Mouse (Mus musculus) hindbrain, postnatal 0 days (tissue): ENCODE results near the gene Suclg2. TPM values are rescaled to one million over a fixed set of nuclear protein-coding genes. Genes with fewer than 3 reads are reported as not detected.

ENCODE experiments used
- ATAC-seq: fragments of 200-750 bp; cut with Nextera tagmentation; 2 replicates; pipeline ENCODE4 v1.8.0; 2017; ENCODE audit warnings: mild to moderate bottlenecking, moderate TSS enrichment, moderate library complexity
- DNase-seq: peaks from one replicate; pipeline ENCODE4 v3.0.0-alpha.2; 2015; ENCODE audit warnings: low spot score
- H3K27ac ChIP-seq: fragments of 300-500 bp; sonication (generic); 2 replicates; pipeline ENCODE4 v1.5.1; 2014; ENCODE audit warnings: mild to moderate bottlenecking
- H3K27me3 ChIP-seq: fragments of 300-500 bp; sonication (generic); 2 replicates; pipeline ENCODE4 v1.6.1; 2014; ENCODE audit warnings: low read length, mixed read lengths; ENCODE audit not compliant: insufficient read depth
- H3K36me3 ChIP-seq: fragments of 300-500 bp; sonication (generic); 2 replicates; pipeline ENCODE4 v1.6.1; 2014; ENCODE audit warnings: low read length, mixed read lengths; ENCODE audit not compliant: insufficient read depth
- H3K4me1 ChIP-seq: fragments of 300-500 bp; sonication (generic); 2 replicates; pipeline ENCODE4 v1.6.1; 2014; ENCODE audit warnings: antibody characterized with exemption, low read length, mixed read lengths; ENCODE audit not compliant: insufficient read depth
- H3K4me2 ChIP-seq: fragments of 300-500 bp; sonication (generic); 2 replicates; pipeline ENCODE4 v1.6.1; 2014; ENCODE audit warnings: low read depth, mild to moderate bottlenecking, low read length, moderate library complexity, mixed read lengths
- H3K4me3 ChIP-seq: fragments of 300-500 bp; sonication (generic); 2 replicates; pipeline ENCODE4 v1.5.1; 2014; ENCODE audit warnings: low read length
- H3K9ac ChIP-seq: fragments of 300-500 bp; sonication (generic); replicated peaks from 2 replicates; pipeline ENCODE4 v1.6.1; 2014; ENCODE audit warnings: mild to moderate bottlenecking, low read length, moderate library complexity, mixed read lengths
- H3K9me3 ChIP-seq: fragments of 300-500 bp; sonication (generic); 2 replicates; pipeline ENCODE4 v1.6.1; 2016; ENCODE audit warnings: low read length, mixed read lengths
- CTCF ChIP-seq: IDR thresholded peaks from 2 replicates; pipeline ENCODE4 v1.5.1; 2016; ENCODE audit warnings: antibody characterized with exemption, control low read depth, low read depth
- WGBS: fragments of 180-500 bp; shearing (Covaris S2); extraction: QIAGEN DNeasy Blood & Tissue Kit; methylation state at CpG from one replicate; pipeline ENCODE4 v1.1.7; 2014; 5-methylcytosine and 5-hydroxymethylcytosine counted together
- polyA plus RNA-seq: library from polyadenylated mRNA; unstranded; fragments of >200 nt; fragmentation: Nextera tagmentation; extraction: Ambion mirVana; gene quantifications from 2 replicates; pipeline ENCODE4 v1.2.1, GENCODE M21; 2015
- total RNA-seq: library from RNA; depleted of rRNA; stranded (reverse); fragments of >200 nt; gene quantifications from 2 replicates; pipeline ENCODE4 v1.2.3, GENCODE M21; 2014

Gene Suclg2
- total and polyA plus RNA-seq, 2 experiments from 2014 or later: 13.9 to 22.6 TPM

- Histone ChIP-seq H3K9me3 (no peaks in the 10 kb centered on the region), H3K4me3 (no peak overlapping the region), H3K36me3 (no peaks in the 10 kb centered on the region), H3K4me2 (no peak overlapping the region), H3K4me1 (no peaks in the 10 kb centered on the region), H3K27ac (no peak overlapping the region), H3K9ac (no peak overlapping the region), H3K27me3 (no peaks in the 10 kb centered on the region)
- ATAC-seq (no peak), DNase-seq (no peak)
- WGBS: 86% methylated on average over 4 of the region's 4 CpGs
- TF ChIP-seq CTCF: no peak
Measured at GRCm38 (mm10) chr6:95712081-95712480, 6.5 kb downstream of the Suclg2 start.

DNA sequence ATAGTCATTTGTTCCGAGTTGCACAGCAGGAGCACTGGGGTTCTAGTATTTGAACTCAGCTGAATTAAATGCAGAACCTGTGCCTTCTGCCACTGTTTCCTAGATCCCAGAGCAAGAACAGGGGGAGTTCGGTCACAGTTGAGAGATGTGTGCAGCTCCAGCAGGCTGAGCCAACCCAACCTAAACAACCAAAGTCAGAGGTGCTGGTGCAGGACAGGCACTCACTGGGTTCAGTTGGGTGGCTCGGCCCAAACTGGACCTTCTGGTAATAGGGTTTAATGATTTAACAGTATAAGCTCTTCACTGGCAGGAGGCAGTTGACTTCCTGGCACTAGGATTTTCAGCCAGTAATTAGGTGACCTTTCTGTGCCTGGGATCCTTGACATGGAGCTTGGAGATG, 6.9 kb downstream of the Suclg2 start:
- no peak for ATAC-seq
- no peaks in the 10 kb centered on the region for H3K36me3 ChIP-seq
- no peak for TF ChIP-seq CTCF
- no peaks in the 10 kb centered on the region for H3K9me3 ChIP-seq
- H3K4me1 ChIP-seq: no peaks in the 10 kb centered on the region
- no peak overlapping the region for H3K9ac ChIP-seq
- 81% methylated on average over 3 of the region's 3 CpGs for WGBS
- no peaks in the 10 kb centered on the region for H3K27me3 ChIP-seq
- H3K4me2 ChIP-seq: no peak overlapping the region
- H3K4me3 ChIP-seq: no peak overlapping the region
- DNase-seq: no peak
- no peak overlapping the region for H3K27ac ChIP-seq

DNA sequence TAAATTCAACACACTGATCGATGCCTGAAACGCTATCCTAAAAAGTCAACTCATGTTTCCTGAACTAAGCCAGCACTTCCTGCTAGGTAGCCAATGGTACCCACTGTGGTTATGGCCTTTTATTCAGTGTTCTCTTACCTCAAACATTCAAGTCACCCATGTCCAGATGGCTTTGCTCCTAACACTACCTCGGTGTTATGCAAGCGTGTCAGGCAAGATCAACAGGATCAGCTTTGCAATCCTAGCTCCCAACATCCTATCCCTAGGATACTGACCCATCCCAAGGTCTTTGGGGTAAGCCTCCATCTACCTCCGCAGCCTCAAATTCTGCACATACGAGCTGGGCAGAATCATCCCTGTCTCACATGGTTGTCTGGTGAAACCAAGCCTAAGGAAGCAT, 7.7 kb downstream of the Suclg2 start:
- DNase-seq (no peak), ATAC-seq (no peak)
- Histone ChIP-seq H3K27ac (no peak overlapping the region), H3K9ac (no peak overlapping the region), H3K4me1 (no peaks in the 10 kb centered on the region), H3K4me2 (no peak overlapping the region), H3K9me3 (no peaks in the 10 kb centered on the region), H3K36me3 (no peaks in the 10 kb centered on the region), H3K4me3 (no peak overlapping the region), H3K27me3 (no peaks in the 10 kb centered on the region)
- no peak for TF ChIP-seq CTCF
- WGBS: 90% methylated on average over 6 of the region's 6 CpGs

DNA sequence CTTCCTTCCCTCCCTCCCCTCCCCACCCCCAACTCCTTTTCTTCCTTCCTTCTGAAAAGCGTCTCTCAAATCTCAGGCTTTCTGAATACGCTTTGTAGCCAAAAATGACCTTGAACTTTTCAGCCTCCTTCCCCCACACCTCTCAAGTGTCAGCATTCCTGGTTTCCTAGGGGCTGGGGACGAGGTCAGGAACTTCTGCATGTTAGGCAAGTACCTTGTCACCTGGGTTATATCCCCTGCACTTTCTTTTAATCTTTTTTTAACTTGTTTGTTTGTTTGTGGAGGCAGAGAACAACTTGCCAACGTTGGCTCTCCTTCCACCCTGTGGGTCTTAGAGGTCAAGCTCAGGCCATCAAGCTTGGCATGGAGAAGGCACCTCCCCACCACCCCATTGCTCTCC, 9.1 kb downstream of the Suclg2 start:
- no peak overlapping the region for H3K9ac ChIP-seq
- H3K4me1 ChIP-seq: no peaks in the 10 kb centered on the region
- no peak overlapping the region for H3K4me3 ChIP-seq
- H3K4me2 ChIP-seq: no peak overlapping the region
- no peaks in the 10 kb centered on the region for H3K9me3 ChIP-seq
- no peaks in the 10 kb centered on the region for H3K27me3 ChIP-seq
- WGBS: 61% methylated on average over 4 of the region's 4 CpGs
- ATAC-seq: no peak
- H3K36me3 ChIP-seq: no peaks in the 10 kb centered on the region
- no peak overlapping the region for H3K27ac ChIP-seq
- DNase-seq: no peak
- no peak for TF ChIP-seq CTCF

GRCm38 (mm10) chr6:95709106-95709505, 9.5 kb downstream of the Suclg2 start:
- Histone ChIP-seq H3K36me3 (no peaks in the 10 kb centered on the region), H3K4me3 (no peak overlapping the region), H3K27ac (no peak overlapping the region), H3K4me2 (no peak overlapping the region), H3K27me3 (no peaks in the 10 kb centered on the region), H3K4me1 (no peaks in the 10 kb centered on the region), H3K9me3 (no peaks in the 10 kb centered on the region), H3K9ac (no peak overlapping the region)
- DNase-seq (no peak), ATAC-seq (no peak)
- no peak for TF ChIP-seq CTCF
- WGBS: 78% methylated on average over 5 of the region's 5 CpGs

GRCm38 (mm10) chr6:95704626-95705025, 14.0 kb downstream of the Suclg2 start:
- TF ChIP-seq CTCF: no peak
- Histone ChIP-seq H3K36me3 (no peaks in the 10 kb centered on the region), H3K9me3 (no peaks in the 10 kb centered on the region), H3K4me2 (no peak overlapping the region), H3K4me3 (no peak overlapping the region), H3K4me1 (no peaks in the 10 kb centered on the region), H3K9ac (no peak overlapping the region), H3K27me3 (no peaks in the 10 kb centered on the region), H3K27ac (no peak overlapping the region)
- no peak for ATAC-seq
- WGBS: 74% methylated on average over 4 of the region's 4 CpGs
- DNase-seq: no peak

DNA sequence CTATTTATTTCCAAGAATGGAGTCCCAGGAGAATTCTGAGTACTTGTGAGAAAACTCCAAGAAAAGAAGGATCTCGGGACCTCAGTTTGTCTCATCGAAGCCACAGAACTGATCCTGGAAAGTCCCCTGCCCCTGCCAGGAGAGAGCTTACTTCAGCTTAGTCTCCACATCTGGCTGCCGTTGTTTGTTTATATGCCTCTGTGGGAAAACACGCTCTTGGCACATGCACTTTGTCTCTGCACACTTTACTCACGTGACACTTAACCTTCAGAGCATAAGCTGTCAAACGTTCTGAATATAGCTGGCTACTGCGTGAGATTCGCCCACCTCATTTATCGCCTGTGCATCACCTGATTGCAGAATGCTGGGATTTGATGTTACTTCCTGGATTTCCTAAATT, 16.4 kb downstream of the Suclg2 start:
- TF ChIP-seq CTCF: no peak
- no peak for ATAC-seq
- Histone ChIP-seq H3K9me3 (no peaks in the 10 kb centered on the region), H3K9ac (no peak overlapping the region), H3K36me3 (no peaks in the 10 kb centered on the region), H3K4me1 (no peaks in the 10 kb centered on the region), H3K4me3 (no peak overlapping the region), H3K4me2 (no peak overlapping the region), H3K27ac (no peak overlapping the region), H3K27me3 (no peaks in the 10 kb centered on the region)
- 82% methylated on average over 9 of the region's 9 CpGs for WGBS
- no peak for DNase-seq
